Mouse (Mus musculus): ENCODE data around the gene Nyap1. TPM values are rescaled to one million over a fixed set of nuclear protein-coding genes. Genes with fewer than 3 reads are reported as not detected.
"Not testable (repeated sequence)": the region's sequence is repeated elsewhere in the genome, so short reads cannot be mapped to it uniquely, and the experiment has no call there.

The Nyap1 gene
- total RNA-seq, 2 experiments from 2014 or later = 0.05 to 0.45 TPM

- Histone ChIP-seq H3K4me3 (peak overlapping the region; percentile 11), H3K27ac (peak overlapping the region; percentile 75)
- TF ChIP-seq CTCF (IDR thresholded peaks at IDR 0.05) = no peak
- DNase-seq = no peak
- intact Hi-C loops (cut with DNase I) = loop anchor here (5.0 kb wide), 2 partner anchors 177 to 277 kb away; no protein-coding TSS in a partner anchor
Measured at GRCm38 (mm10) chr5:137758921-137759534, 17.6 kb upstream of the Nyap1 start.

DNA sequence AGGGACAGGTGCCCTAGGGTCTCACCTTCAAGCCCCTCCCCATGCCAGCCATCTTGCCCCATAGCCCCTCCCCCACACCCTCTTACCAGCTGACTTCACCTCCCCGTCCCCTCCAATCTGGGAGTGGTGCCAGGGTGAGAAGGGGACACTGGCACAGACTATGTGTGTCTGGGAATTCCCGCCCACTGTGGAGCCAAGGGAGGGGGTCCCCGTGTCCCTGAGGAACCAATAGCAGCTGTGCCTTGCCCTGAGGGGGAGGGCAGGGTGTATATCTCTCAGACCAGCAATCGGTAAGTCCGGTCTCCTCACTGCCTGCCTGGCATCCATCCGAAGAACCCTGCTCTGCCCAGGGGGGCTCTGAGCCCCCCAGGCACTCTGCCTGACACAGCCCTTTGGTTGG, 16.5 kb upstream of the Nyap1 start:
- Histone ChIP-seq H3K27ac (peak overlapping the region; percentile 35), H3K4me3 (peak overlapping the region; percentile 41)
- DNase-seq = no peak
- intact Hi-C loops (cut with DNase I) = loop anchor here (1.0 to 5.0 kb wide), 3 partner anchors 101 to 276 kb away; no protein-coding TSS in a partner anchor
- TF ChIP-seq CTCF (IDR thresholded peaks at IDR 0.05) = no peak

GRCm38 (mm10) chr5:137756882-137757661, 15.7 kb upstream of the Nyap1 start:
- DNase-seq = peak; percentile 88
- Histone ChIP-seq H3K27ac (peak overlapping the region; percentile 67), H3K4me3 (no peak overlapping the region)
- intact Hi-C loops (cut with DNase I) = loop anchor here (1.0 to 5.0 kb wide), 3 partner anchors 100 to 275 kb away; no protein-coding TSS in a partner anchor
- peak; percentile 97 for TF ChIP-seq CTCF (IDR thresholded peaks at IDR 0.05)

DNA sequence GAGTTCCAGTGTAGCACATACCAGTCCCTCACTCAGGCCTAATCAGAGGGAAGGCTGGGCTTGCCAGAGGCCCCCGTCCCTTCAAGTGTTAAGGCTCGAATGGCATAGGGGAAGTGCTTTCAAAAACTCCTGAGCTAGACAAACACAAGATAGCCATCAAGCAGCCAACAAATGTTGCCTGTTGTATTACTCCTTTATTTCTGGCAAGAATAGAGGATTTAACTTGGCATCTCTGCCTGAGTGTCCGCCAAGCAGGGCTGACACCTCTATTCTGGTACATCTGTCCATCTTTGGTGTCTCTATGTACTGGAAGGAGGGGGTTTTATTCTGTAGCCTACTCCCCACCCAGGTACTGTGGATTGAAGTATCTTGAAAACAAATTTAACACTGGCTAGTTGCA, 14.7 kb upstream of the Nyap1 start:
- peak overlapping the region; percentile 2 for H3K27ac ChIP-seq
- intact Hi-C loops (cut with DNase I) = loop anchor here (5.0 kb wide), 2 partner anchors 174 to 274 kb away; no protein-coding TSS in a partner anchor

GRCm38 (mm10) chr5:137755425-137755824, 14.0 kb upstream of the Nyap1 start:
- Histone ChIP-seq H3K4me3 (no peak overlapping the region), H3K27ac (peak overlapping the region; percentile 46)
- DNase-seq = no peak
- intact Hi-C loops (cut with DNase I) = loop anchor here (5.0 kb wide), 2 partner anchors 173 to 273 kb away; no protein-coding TSS in a partner anchor
- TF ChIP-seq CTCF (IDR thresholded peaks at IDR 0.05) = no peak

More for the DNA sequence above, 14.7 kb upstream of the Nyap1 start:
- DNase-seq = no peak
- H3K4me3 ChIP-seq = no peak overlapping the region
- no peak for TF ChIP-seq CTCF (IDR thresholded peaks at IDR 0.05)

- peak; percentile 41 for DNase-seq
- peak overlapping the region; percentile 13; the same call in 1 of the 2 replicates for H3K4me3 ChIP-seq
- no peak for TF ChIP-seq CTCF (IDR thresholded peaks at IDR 0.05)
- intact Hi-C loops (cut with DNase I) = no loop called here
- peak overlapping the region; percentile 76 for H3K27ac ChIP-seq
Measured at GRCm38 (mm10) chr5:137753111-137753832, 11.9 kb upstream of the Nyap1 start.

- Histone ChIP-seq H3K4me3 (no peak overlapping the region), H3K27ac (peak overlapping the region; percentile 76)
- TF ChIP-seq CTCF (IDR thresholded peaks at IDR 0.05) = no peak
- peak; percentile 7 for DNase-seq
- intact Hi-C loops (cut with DNase I) = no loop called here
Measured at GRCm38 (mm10) chr5:137751988-137752387, 10.6 kb upstream of the Nyap1 start.

DNA sequence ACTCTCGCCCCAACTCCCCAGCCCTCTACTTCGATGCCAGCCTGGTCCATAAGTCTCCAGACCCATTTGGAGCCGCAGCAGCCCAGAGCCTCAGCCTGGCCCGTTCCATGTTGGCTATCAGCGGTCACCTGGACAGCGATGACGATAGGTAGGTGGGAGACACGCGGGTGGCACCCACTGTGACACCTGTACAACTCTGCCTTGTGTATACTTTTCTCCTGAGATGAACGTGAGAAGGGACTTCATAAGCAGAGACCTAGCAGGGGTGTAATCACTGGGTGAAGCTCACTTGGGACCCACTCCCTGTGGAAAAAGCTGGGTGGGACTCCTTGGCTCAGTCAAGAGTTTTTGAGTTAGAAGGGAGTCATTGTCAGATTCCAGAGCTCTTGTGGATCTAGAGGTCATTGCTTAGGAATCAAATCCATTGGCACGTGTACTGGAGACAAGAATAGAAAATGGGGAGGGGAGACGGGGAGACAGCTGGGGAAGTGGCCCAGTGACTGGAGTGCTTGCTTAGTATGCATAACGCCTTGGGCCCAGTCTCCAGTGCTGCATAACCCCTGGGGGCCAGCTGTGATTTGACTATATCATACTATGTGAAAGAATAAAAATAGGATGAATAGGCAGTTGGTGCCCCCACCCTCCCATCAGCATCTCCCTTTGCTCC, 9.9 kb upstream of the Nyap1 start:
- no peak for TF ChIP-seq CTCF (IDR thresholded peaks at IDR 0.05)
- intact Hi-C loops (cut with DNase I) = no loop called here
- Histone ChIP-seq H3K27ac (peak overlapping the region; percentile 76), H3K4me3 (no peak overlapping the region)
- no peak for DNase-seq

DNA sequence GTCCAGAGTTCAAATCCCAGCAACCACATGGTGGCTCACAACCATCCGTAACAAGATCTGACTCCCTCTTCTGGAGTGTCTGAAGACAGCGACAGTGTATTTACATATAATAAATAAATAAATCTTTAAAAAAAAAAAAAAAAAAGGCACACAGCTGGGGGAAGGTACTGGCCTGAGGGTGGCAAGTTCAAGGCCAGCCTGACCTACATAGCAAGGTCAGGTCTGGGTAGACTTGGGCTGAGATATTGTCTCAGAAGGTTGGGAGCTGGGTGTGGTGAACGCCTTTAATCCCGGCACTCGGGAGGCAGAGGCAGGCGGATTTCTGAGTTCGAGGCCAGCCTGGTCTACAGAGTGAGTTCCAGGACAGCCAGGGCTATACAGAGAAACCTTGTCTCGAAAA, 8.8 kb upstream of the Nyap1 start:
- H3K27ac ChIP-seq = peak overlapping the region; percentile 76
- DNase-seq; H3K4me3 ChIP-seq; intact Hi-C loops (cut with DNase I): not testable (repeated sequence)

- Histone ChIP-seq H3K27ac (peak overlapping the region; percentile 82), H3K4me3 (peak overlapping the region; percentile 76)
- no peak for TF ChIP-seq CTCF (IDR thresholded peaks at IDR 0.05)
- no peak for DNase-seq
- intact Hi-C loops (cut with DNase I) = loop anchor here (10.0 kb wide), 1 partner anchor 245 kb away; the partner anchor contains the start of gene Pop7
Measured at GRCm38 (mm10) chr5:137749196-137749836, 7.9 kb upstream of the Nyap1 start.

- TF ChIP-seq CTCF (IDR thresholded peaks at IDR 0.05) = no peak
- Histone ChIP-seq H3K4me3 (peak overlapping the region; percentile 76), H3K27ac (peak overlapping the region; percentile 91)
- intact Hi-C loops (cut with DNase I) = loop anchor here (10.0 kb wide), 1 partner anchor 243 kb away; the partner anchor contains the start of gene Pop7
- DNase-seq = no peak
Measured at GRCm38 (mm10) chr5:137748130-137748770, 6.8 kb upstream of the Nyap1 start.
